Mouse (Mus musculus): Measurements from ENCODE around the gene Hhat.

The Hhat gene

DNA sequence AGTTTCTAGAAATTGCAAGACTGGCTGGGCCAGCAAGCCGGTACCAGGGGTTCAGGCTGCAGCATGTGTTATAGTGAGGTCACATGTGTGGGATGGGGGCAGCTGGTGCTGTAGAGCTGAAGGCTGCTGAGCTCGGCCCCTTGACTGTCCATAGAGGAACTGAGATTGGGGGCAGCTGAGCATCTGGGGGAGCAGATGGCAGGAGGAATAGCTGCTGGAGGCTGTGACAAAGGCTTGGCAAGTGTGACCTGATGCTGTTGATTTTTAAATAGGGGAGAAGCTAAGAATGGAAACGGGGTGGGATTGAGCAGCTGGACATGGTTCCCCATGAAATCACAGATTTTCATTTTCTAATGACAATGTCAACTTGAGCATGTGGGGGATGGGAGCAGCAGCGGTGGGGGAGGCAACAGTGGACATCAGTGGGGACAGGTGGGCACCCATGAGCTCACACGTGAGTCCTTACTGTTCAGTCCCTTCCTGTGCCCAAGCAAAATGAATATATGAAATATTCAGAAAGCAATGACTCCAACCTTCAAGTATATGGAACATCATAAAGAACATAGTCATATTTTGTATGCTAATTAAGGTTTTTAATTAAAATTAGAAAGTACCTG lies 212.9 kb downstream of the Hhat start:
- peak; percentile 24 to 25 for DNase-seq (ENCODE audit: low spot score in 2 of 2)

DNA sequence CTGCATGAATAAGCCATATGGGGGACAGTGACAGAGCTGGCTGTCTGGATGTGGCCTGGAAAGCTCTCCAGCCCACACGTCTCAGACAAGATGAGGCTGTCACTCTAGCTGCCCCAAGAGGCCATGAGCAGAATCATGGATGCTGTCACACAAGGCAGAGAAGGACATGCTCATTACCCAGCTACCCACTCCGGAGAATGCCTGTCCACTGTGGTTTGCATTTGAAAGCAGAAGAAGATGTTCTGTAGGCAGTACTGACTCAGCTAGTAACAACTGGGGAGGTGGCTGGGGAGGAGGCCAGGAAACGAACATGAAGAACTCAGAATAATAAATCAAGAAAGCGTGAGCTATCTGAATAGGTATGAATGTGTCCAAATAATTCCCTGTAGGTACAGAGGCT lies 215.5 kb downstream of the Hhat start:
- peak; percentile 59 to 65 for DNase-seq (ENCODE audit: low spot score in 2 of 2)

DNA sequence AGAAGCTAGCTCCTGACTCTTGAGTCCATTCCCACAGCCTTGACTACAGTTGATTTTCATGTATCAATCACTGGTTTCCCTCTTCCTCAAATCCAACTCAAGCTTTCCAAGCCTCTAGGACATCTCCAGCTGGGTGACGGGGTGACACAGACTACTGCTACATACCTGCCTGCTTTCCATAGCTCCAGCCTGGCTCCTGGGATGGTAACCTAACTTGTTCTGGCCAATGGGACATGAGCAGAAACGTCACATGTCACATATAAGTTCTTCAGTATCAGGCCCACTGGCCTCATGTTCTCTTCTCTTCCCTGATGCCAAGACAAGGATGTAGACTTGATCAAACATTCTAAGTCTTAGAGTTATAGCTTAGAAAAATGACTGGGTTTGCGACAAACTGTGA lies 220.5 kb downstream of the Hhat start:
- DNase-seq (ENCODE audit: low spot score in 2 of 2) = no peak

DNA sequence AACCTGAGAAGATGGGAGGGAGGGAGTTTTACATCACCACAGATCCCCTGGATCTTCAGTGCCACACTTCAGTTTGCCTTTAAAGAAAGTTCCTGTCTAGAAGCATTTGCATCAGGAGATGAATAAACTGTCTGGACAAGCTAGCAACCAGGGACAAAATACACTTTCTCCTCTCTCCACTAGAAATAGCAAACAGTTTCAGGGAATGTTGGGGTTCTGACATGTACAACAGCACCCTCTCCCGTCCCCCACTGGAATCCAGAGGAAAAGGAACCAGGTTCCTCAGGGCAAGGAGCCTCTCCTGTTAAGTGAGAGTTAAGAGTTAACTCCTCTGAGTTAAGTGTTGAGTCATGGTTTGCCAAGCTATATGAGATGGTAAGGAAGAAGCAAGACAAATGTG lies 224.2 kb downstream of the Hhat start:
- DNase-seq (ENCODE audit: low spot score in 2 of 2) = no peak

DNA sequence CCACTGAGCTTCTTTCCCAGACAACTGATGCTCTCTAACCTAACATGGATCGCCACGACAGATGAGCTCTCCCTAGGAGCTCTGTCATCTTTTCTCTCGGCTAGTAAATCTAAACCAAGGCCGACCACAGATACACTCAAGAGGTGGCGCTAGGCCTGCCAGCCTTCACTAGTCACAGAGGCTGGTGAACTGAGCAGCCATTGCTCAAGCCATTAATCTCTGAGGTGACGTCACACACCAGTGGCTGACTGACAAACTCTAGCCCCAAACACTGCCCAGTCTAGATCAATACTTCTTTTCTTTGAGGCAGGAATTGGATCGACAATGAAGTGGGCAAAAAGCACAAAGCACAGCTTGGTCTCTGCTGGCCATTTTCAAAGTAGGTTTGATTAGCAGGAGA lies 226.1 kb downstream of the Hhat start:
- no peak for DNase-seq (ENCODE audit: low spot score in 2 of 2)

DNA sequence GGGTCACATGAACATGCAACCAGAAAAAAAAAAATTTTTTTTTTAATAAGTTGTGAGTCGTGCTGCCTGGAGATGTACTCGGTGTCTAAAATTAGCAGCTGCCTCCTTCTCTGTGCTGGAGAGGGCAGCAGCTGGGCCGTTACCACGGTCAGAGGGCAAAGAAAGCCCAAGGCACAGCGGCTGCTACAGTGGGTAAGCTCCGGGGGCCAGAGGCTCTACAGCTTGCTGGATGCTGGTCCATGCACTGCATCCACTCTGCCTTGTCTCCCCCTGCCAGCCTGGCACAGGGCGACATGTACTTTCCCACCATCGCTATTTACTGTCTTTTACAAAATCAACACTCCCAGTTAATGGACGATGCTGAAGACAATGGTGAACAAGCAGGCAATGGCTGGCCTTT lies 226.9 kb downstream of the Hhat start:
- DNase-seq (ENCODE audit: low spot score in 2 of 2) = no peak

DNA sequence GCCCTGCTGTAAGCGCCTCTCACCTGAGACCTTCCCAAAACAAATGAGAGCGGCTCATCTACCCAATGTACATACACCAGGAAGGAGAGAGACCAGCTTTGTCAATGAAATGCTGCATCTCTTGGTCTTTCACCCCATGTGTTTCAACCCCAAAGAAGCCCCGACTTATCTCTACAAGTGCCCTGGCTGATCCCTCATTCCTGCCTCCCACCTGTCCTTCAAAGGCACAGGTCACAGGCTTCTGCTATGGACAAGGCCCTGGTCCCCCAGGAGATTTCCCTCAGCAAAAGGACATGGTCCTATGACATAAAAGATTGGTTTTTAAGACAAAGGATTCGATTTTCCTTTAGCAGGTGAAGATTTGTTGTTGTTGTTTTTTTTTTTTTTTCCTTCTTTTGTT lies 227.3 kb downstream of the Hhat start:
- no peak for DNase-seq (ENCODE audit: low spot score in 2 of 2)

DNA sequence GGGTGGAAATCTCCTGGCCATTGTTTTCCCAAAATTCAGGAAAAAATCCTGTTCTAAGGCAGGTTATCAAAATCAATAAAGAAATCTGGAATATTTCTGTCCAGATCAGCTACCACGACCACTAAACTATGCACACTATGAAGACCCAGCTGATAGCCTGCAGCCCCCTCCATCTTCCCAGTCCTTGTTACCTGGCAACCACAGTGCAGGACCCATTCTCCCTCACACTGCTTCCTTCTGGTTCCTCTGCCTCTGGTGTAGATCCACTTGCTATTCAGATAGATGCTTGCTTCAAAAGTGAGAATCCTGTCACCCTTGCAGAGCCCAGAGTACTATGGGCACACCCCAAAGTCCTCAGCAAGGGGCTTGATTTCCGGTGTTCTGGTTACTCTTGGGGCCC lies 228.9 kb downstream of the Hhat start:
- DNase-seq (ENCODE audit: low spot score in 2 of 2) = no peak

DNA sequence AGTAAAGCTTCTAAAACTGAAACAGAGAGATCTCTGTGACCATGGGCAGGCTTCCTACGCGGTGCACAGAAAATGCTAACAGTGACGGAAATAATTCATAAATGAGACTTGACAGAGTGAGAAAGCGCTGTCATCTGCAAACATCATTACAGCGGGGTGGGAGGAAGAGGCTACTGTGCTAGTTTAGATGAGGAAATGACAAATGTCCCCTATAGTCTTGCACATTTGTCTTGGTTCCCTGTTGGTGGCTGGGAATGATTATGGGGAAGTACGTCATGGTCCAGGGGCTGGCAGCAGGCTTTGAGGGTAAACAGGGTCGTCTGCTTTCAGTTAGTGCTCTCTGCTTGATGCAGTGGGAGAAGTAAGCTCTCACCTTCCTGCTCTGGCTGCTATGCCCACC lies 233.9 kb downstream of the Hhat start:
- no peak for DNase-seq (ENCODE audit: low spot score in 2 of 2)

DNA sequence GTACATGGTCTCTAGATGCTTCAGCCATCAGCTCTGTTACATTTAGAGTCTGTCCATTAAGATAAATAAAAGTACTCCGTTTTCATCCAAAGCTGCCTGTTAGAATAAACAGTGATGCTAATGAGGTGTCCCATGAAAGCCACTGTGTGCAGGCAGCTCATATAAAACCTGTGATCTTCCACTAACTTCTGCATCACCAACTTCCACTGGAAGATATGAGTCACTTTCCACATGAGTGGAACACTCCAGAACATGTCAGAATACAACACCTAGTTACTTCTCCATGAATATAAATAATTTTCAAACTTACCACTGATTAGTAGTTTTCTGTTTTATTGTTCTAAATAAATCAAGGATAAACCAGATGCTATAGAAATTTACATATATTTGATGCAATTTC lies 234.6 kb downstream of the Hhat start:
- no peak for DNase-seq (ENCODE audit: low spot score in 2 of 2)

DNA sequence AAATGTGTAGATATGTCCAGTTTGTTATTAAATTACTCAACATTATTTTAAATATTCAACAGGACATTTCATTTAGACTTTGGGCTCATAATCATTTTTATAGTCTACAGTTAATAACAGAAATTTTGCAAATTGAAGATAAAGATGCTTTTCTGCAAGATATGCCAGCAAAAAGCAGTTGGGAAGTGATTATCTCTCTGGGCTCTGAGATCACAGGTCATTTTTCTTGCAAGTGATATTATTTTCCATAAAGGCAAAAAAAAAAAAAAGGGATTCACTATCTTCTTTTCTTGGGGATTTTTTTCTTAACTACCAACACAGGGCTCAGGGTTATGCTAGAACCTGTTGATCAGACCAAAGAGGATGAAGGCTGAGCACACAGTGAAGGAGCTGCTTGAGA lies 238.0 kb downstream of the Hhat start:
- no peak for DNase-seq (ENCODE audit: low spot score in 2 of 2)

DNA sequence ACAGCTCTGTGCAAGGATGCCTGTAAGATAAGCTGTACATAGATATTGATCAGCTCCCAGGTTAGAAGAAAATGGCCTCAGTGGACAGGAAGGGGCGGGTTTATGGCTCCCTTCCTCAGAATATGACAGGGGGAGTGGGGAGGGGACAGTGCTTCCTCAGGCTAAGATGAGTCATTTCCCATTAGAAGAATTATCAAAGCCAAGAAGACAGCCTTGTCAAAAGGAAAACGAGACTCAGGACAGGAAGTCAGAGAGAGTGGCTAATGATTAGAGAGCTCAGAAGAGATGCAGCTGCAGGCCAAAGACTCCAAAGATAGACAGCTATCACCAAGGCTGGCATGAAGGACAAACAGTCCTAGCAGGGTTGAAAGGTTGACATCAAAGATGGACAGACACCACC lies 238.8 kb downstream of the Hhat start:
- no peak for DNase-seq (ENCODE audit: low spot score in 2 of 2)

DNA sequence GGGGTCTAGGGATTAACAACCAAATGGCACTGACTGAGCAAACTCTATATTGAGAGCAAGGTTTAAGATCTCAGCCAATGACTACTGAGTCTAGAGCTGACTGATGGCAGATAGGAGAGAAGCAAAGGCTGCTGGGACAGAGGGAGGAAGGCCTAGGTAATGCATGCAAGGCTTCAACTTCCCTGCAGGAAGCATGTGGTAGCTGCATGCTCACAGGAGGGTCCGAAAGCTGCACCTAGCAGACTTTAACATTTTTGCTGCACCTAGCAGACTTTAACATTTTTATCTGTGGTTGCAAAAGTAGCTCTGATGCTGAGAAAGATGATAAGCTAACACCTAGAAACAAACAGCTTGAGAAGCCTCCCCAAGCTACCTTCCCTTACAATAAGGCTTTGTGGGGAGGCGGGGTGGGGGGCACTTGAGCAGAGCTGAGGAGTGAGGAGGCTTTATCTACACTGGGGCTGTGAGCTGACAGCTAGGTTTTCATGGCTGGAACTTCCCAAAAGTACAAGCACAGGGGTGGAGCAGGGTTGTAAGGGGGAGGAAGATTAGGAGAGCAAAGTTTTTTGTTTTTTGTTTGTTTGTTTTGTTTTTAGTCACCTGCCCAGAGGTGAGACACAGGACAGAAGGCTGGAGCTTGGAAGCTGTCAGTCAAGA lies 239.4 kb downstream of the Hhat start:
- DNase-seq (ENCODE audit: low spot score in 2 of 2) = no peak

DNA sequence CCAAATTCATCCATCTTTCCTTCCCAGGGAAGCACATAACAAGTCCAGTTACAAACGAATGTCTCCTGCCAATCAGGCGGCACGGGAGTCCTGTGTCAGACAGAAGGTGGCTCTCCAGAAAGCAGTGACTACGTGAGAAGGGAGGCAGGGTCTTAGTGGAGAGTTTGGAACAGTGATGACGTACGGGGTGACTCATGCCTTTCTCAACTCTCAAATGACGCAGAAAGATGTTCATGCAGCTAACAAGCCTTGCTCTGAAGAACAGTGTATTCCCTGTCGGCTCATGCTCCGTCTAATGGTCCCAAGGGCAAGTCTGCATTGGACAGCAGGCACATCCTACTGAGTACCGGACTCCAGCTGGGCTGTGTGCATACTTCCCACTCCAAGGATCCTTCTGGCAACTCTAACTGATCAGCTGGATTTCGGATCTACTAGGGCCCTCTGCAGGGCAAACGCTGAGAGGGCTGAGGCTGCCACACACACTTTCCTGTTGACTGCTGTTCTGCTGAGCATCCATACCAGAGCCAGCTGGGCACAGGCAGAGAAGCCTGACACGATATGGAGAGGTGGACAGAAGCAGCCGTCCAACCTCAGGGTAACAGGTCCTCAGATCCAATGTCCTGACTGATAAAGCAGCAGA lies 245.2 kb downstream of the Hhat start:
- DNase-seq (ENCODE audit: low spot score in 2 of 2) = peak; percentile 19 to 41

DNA sequence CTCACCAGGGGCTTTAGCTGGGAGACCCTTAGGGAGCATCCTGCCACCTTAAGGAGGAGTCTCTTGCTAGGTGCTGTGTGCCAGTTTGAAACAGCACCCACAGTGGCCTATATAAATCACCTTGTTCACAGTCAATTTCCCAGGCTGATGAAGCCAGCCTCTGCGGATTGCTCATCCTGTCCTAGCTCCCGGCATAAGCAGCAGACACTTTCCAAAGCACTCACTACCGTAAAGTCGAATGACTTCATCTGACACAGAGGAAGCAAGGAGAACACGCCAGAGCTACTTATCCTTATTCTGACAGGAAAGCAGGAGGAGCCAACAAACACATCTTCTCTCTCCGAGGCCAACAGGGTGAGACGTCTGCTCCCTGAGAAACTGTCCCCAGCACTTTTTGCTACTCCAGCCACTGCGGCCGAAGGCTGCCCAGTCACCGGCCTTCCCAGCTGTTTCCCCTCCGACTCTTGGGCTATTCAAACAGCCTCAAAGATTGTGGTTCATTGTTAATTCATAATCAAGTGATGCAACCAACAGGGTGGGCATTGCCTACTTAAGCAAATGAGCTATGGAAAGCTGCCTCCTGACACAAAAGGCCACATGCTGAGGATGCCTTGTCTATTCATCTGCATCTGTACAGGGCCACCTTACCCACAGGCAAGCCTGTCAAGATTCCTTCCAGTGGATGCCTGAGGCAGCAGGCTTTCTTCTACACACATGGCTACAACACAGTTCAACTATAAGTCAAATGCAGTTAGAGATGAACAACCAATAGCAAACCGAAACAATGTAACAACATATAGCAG lies 248.4 kb downstream of the Hhat start:
- DNase-seq (ENCODE audit: low spot score in 2 of 2) = no peak

DNA sequence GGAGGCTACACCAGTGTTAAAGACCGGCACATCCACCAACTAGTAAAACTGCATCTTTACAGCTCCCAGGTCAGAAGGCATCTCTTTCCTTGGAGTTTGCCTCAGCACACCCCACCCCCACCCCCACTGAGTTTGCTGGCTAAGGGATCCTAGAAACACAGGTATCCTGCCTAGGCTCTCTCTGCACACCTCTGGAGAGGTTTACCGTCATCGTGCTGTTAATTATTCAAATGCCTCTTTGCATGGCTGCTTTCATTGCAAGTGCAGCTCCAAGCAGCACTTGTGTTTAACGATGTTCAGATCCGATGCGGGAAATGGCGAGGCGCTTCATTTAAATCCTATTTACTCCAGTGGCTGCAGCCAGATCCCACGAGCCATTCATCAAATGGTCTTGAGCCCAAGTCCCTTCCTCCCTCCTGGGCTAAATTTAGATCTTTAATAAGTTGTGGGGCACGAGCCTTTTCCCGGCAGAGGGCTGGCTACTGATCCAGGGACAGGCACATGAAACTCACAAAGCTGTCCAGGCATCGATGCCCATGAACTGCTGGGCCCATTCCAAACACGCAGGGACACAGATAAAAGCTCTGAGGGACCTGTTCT lies 250.1 kb downstream of the Hhat start:
- no peak for DNase-seq (ENCODE audit: low spot score in 2 of 2)

DNA sequence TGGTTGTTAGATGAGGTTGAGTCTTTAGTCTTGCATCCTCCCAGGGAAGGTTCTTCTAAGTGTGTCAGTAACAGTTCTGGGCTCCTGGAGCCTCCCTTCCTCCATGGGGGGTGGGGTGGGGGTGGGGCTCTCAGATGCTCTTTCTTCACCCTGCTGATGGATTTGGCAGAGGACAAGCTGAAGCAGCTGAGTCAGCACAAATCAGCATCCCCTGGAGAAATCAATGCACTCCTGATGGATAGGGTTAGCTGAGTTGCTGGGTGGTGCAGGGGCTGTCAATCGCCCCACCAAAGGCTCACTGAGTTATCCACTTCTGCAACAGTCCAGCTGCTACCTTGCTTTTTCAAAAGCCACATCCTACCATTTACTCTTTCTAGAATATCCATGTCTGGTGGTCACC lies 251.3 kb downstream of the Hhat start:
- DNase-seq (ENCODE audit: low spot score in 2 of 2) = no peak

DNA sequence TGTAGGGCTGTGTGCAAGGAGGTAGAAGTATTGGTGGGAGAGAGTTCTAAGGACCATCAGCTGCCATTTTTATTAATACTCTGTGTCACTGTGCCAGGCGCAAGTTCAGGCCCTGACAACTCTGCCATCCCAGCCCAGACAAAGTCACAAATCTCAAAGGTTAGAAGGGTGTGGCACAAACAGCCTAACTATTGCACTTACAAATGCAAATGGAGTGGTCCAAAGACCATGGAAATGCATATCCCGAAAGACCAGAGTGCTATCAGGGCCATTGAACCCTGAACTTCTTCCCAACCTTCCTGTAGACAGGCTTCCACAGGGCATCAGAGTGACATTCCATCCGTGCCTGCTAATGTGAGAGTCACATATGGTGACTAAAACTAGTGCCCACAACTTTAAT lies 255.7 kb downstream of the Hhat start:
- no peak for DNase-seq (ENCODE audit: low spot score in 2 of 2)

DNA sequence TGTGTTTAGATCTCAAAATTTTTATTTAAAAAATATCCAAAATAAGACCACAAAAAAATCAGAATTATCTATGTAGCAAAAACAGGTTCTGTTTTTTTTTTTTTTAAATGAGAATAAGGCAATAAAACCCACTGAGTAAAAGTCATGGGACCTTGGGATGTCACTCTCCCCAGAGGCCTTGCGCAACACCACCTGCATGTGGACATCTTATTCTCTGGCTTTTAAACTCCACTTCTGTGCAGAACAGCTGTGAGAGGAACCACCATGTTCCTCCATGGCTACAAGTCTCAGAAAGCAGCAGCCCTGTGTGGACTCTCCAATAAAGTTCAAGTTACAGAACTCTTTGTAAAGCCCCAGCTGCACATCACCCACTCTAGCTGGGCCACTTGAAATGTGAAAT lies 258.2 kb downstream of the Hhat start:
- no peak for DNase-seq (ENCODE audit: low spot score in 2 of 2)

DNA sequence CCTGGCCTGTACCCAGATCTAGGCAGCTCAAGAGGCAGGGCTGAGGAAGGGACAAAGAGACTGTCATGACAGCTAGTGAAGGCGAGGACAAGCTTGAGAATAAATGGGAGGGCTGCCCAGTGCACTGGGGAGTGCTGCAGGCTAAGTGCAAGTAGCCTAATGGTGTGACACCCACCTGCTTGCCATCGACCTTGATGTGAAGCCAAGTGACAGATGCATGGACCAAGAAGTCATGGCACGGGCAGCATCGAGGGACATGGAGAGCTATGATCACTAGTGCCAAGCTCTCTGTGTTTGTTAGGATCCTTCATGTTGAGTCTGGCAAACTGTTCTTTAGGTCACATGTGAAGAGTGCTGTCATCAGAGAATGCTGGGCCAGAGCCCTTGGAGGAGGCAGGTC lies 267.4 kb downstream of the Hhat start:
- DNase-seq (ENCODE audit: low spot score in 2 of 2) = no peak

DNA sequence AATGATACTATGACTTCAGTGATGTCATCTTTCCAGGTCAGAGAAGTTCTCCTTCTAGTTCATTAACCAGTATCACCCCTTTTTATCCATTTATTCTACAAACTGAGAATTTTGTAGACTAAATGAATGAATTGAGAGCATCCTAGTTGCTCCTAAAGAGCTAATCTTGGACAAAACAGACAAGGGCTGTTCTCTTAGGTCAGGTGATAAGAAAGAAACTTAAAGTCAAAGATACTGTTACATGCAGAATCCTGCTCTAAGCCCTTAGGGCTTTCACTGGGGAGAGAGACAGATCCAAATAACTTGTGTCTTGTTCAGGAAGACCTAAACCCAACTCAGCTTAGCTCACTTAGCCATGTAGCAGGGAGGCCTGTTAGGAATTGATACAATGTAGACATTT lies 268.2 kb downstream of the Hhat start:
- no peak for DNase-seq (ENCODE audit: low spot score in 2 of 2)

DNA sequence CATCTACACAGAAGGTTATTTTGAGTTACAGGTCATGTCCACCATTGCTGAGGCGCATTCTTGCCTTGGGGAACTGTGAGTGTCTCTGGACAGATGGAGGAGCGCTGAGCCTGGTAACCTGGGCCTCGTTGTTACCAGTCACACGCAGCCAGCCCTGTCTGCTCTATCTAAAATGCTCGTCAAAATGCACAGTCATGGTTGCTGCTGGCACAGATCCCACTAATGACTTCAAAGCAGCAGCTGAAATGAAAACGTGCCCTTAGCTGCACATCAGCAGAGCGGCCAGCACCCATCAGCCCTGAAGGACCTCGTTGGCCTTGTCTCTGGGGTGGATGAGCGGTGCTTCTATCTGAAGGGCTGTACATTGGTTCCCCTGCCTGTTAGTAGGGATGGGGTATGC lies 269.0 kb downstream of the Hhat start:
- DNase-seq (ENCODE audit: low spot score in 2 of 2) = peak; percentile 49 to 52

Data from right cerebral cortex, adult 2 months (tissue).